Mouse (Mus musculus) bone marrow macrophage, adult 2 months (primary cell): ENCODE data around the gene Igsf9.

Experiments used
- CTCF ChIP-seq: IDR thresholded peaks from 2 replicates; pipeline ENCODE4 v1.5.1; 2012; ENCODE audit warnings: low read depth, mild to moderate bottlenecking, low read length, moderate library complexity
- POLR2A ChIP-seq: IDR thresholded peaks from 2 replicates; pipeline ENCODE4 v1.6.1; 2012; ENCODE audit warnings: mild to moderate bottlenecking, low read depth, low read length, borderline replicate concordance

GRCm38 (mm10) chr1:172480376-172480775 is 1.2 kb upstream of the Igsf9 start:
- TF ChIP-seq CTCF (no peak), POLR2A (no peak)
